Mouse (Mus musculus): ENCODE data around the gene Thsd1. TPM values are rescaled to one million over a fixed set of nuclear protein-coding genes. Genes with fewer than 3 reads are reported as not detected.

The Thsd1 gene
- polyA plus RNA-seq, 1 experiment from 2014 or later, result 7.3 TPM

- no peaks in the 10 kb centered on the region for H3K4me1 ChIP-seq (ENCODE audit: control insufficient read depth, insufficient read depth, low read length)
- WGBS, result 65% methylated on average over 12 of the region's 12 CpGs
- H3K27me3 ChIP-seq (ENCODE audit: control insufficient read depth, insufficient read depth, low read depth, low read length), result no peaks in the 10 kb centered on the region
- H3K36me3 ChIP-seq (ENCODE audit: control insufficient read depth, insufficient read depth, low read length), result 0 out of 2 replicates have a peak, but pooled peaks cover 4% of the 10 kb centered on the region
- no peak overlapping the region for H3K9ac ChIP-seq (ENCODE audit: low read depth, low read length)
- no peak for ATAC-seq
- H3K4me3 ChIP-seq (ENCODE audit: low read depth, low read length), result no peak overlapping the region
- no peak overlapping the region for H3K27ac ChIP-seq (ENCODE audit: low read length)
- H3K9me3 ChIP-seq (replicated peaks; ENCODE audit: control insufficient read depth, low read length, poor library complexity, severe bottlenecking), result no peaks in the 10 kb centered on the region
- H3K4me2 ChIP-seq (ENCODE audit: low read length), result no peak overlapping the region
These were observed 32.4 kb downstream of the Thsd1 start for GRCm38 (mm10) chr8:22259531-22259930.

DNA sequence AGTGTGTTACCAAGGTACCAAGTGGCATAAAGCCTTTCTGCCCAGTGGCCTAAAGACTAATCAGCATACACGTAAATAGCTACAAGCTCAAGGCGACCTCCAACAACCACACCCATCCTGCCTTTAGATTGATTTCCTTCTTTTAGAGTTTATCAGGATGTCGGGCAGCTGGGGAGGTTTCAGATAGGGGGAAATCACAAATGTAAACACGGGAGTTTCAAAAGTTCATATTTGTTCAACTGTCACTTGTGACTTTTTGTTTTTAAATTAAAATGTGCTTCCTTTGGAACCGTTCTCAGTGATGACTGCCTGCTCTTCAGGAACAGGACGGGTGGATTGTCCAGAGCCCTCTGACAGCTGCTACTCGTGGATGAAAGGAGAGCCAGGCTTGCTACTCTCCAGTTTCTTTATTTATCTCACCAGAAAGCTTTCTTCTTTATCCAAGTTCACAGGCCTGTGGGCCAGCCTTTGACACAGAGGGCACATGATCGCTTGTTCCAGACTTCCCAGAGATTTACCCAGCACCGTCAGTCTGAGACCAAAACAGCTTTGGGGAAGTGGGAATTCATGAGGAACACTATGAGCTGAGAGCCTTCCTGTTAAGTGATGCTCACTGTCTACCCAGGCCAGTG lies 33.1 kb downstream of the Thsd1 start:
- 48% methylated on average over 9 of the region's 9 CpGs for WGBS

GRCm38 (mm10) chr8:22262267-22262666 lies 35.2 kb downstream of the Thsd1 start:
- Histone ChIP-seq H3K27me3 (ENCODE audit: control insufficient read depth, insufficient read depth, low read depth, low read length) (no peaks in the 10 kb centered on the region), H3K4me3 (ENCODE audit: low read depth, low read length) (no peak overlapping the region), H3K4me2 (ENCODE audit: low read length) (no peak overlapping the region), H3K27ac (ENCODE audit: low read length) (no peak overlapping the region), H3K9ac (ENCODE audit: low read depth, low read length) (no peak overlapping the region), H3K4me1 (ENCODE audit: control insufficient read depth, insufficient read depth, low read length) (no peaks in the 10 kb centered on the region), H3K9me3 (replicated peaks; ENCODE audit: control insufficient read depth, low read length, poor library complexity, severe bottlenecking) (no peaks in the 10 kb centered on the region), H3K36me3 (ENCODE audit: control insufficient read depth, insufficient read depth, low read length) (0 out of 2 replicates have a peak, but pooled peaks cover 4% of the 10 kb centered on the region)
- ATAC-seq, result no peak
- 90% methylated on average over 3 of the region's 3 CpGs for WGBS

More for the DNA sequence above, 33.1 kb downstream of the Thsd1 start:
- Histone ChIP-seq H3K4me1 (ENCODE audit: control insufficient read depth, insufficient read depth, low read length) (no peaks in the 10 kb centered on the region), H3K27me3 (ENCODE audit: control insufficient read depth, insufficient read depth, low read depth, low read length) (no peaks in the 10 kb centered on the region), H3K4me2 (ENCODE audit: low read length) (no peak overlapping the region), H3K27ac (ENCODE audit: low read length) (no peak overlapping the region), H3K36me3 (ENCODE audit: control insufficient read depth, insufficient read depth, low read length) (0 out of 2 replicates have a peak, but pooled peaks cover 4% of the 10 kb centered on the region), H3K4me3 (ENCODE audit: low read depth, low read length) (no peak overlapping the region), H3K9ac (ENCODE audit: low read depth, low read length) (no peak overlapping the region), H3K9me3 (replicated peaks; ENCODE audit: control insufficient read depth, low read length, poor library complexity, severe bottlenecking) (no peaks in the 10 kb centered on the region)
- no peak for ATAC-seq

- Histone ChIP-seq H3K36me3 (ENCODE audit: control insufficient read depth, insufficient read depth, low read length) (no peaks in the 10 kb centered on the region), H3K27ac (ENCODE audit: low read length) (no peak overlapping the region), H3K4me2 (ENCODE audit: low read length) (no peak overlapping the region), H3K27me3 (ENCODE audit: control insufficient read depth, insufficient read depth, low read depth, low read length) (no peaks in the 10 kb centered on the region), H3K4me1 (ENCODE audit: control insufficient read depth, insufficient read depth, low read length) (no peaks in the 10 kb centered on the region), H3K4me3 (ENCODE audit: low read depth, low read length) (no peak overlapping the region), H3K9ac (ENCODE audit: low read depth, low read length) (no peak overlapping the region), H3K9me3 (replicated peaks; ENCODE audit: control insufficient read depth, low read length, poor library complexity, severe bottlenecking) (no peaks in the 10 kb centered on the region)
- ATAC-seq, result no peak
- 68% methylated on average over 6 of the region's 6 CpGs for WGBS
These were observed 37.2 kb downstream of the Thsd1 start for GRCm38 (mm10) chr8:22264292-22264691.

- no peaks in the 10 kb centered on the region for H3K27me3 ChIP-seq (ENCODE audit: control insufficient read depth, insufficient read depth, low read depth, low read length)
- H3K4me1 ChIP-seq (ENCODE audit: control insufficient read depth, insufficient read depth, low read length), result no peaks in the 10 kb centered on the region
- no peaks in the 10 kb centered on the region for H3K9me3 ChIP-seq (replicated peaks; ENCODE audit: control insufficient read depth, low read length, poor library complexity, severe bottlenecking)
- no peak overlapping the region for H3K9ac ChIP-seq (ENCODE audit: low read depth, low read length)
- H3K4me3 ChIP-seq (ENCODE audit: low read depth, low read length), result no peak overlapping the region
- no peak for ATAC-seq
- 85% methylated on average over 6 of the region's 6 CpGs for WGBS
- H3K27ac ChIP-seq (ENCODE audit: low read length), result no peak overlapping the region
- no peak overlapping the region for H3K4me2 ChIP-seq (ENCODE audit: low read length)
- no peaks in the 10 kb centered on the region for H3K36me3 ChIP-seq (ENCODE audit: control insufficient read depth, insufficient read depth, low read length)
These were observed 37.7 kb downstream of the Thsd1 start for GRCm38 (mm10) chr8:22264787-22265186.

DNA sequence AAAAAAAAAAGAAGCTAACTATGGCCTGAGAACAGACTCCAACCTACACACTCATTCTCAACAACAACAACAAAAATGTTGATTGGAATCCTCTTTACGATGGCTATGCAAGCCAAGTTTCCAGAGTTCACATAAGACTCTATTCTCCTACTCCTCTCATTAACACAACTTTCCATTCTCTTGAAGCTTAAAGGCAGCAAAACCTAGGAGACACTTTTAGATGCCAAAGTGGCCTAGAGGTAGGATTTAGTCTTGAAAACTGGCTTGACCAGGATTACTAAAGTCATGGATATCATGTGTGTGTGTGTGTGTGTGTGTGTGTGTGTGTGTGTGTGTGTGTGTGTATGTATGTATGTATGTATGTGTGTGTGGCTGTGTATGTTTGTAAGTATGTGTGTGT lies 38.1 kb downstream of the Thsd1 start:
- Histone ChIP-seq H3K4me1 (ENCODE audit: control insufficient read depth, insufficient read depth, low read length) (no peaks in the 10 kb centered on the region), H3K4me2 (ENCODE audit: low read length) (no peak overlapping the region), H3K9me3 (replicated peaks; ENCODE audit: control insufficient read depth, low read length, poor library complexity, severe bottlenecking) (no peaks in the 10 kb centered on the region), H3K27ac (ENCODE audit: low read length) (no peak overlapping the region), H3K36me3 (ENCODE audit: control insufficient read depth, insufficient read depth, low read length) (no peaks in the 10 kb centered on the region), H3K27me3 (ENCODE audit: control insufficient read depth, insufficient read depth, low read depth, low read length) (no peaks in the 10 kb centered on the region), H3K4me3 (ENCODE audit: low read depth, low read length) (no peak overlapping the region), H3K9ac (ENCODE audit: low read depth, low read length) (no peak overlapping the region)
- no peak for ATAC-seq
- whole genome bisulfite sequencing, result 93% methylated on average over 1 of the region's 1 CpGs

DNA sequence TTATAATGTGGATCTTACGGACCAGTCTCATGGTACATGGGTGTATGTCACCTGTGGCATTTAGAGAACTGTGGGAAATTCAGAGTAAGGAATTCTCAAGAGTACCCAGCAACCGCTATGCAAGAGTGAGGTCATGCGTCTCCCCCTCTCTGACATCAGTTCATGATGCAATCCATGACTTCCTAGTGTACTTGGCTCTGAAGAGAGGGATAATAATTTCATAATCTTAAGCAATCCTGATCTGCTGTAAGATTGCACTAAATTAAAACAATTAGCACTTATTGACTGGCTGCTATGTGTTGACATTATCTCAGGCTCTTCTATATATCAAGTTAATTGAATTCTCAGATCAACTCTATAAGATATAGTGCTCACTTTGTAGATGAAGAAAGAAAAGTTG lies 39.7 kb downstream of the Thsd1 start:
- Histone ChIP-seq H3K4me2 (ENCODE audit: low read length) (no peak overlapping the region), H3K36me3 (ENCODE audit: control insufficient read depth, insufficient read depth, low read length) (no peaks in the 10 kb centered on the region), H3K9ac (ENCODE audit: low read depth, low read length) (no peak overlapping the region), H3K4me1 (ENCODE audit: control insufficient read depth, insufficient read depth, low read length) (no peaks in the 10 kb centered on the region), H3K4me3 (ENCODE audit: low read depth, low read length) (no peak overlapping the region), H3K27me3 (ENCODE audit: control insufficient read depth, insufficient read depth, low read depth, low read length) (no peaks in the 10 kb centered on the region), H3K27ac (ENCODE audit: low read length) (no peak overlapping the region), H3K9me3 (replicated peaks; ENCODE audit: control insufficient read depth, low read length, poor library complexity, severe bottlenecking) (no peaks in the 10 kb centered on the region)
- ATAC-seq, result no peak
- WGBS, result 92% methylated on average over 3 of the region's 3 CpGs

GRCm38 (mm10) chr8:22273142-22273541 lies 46.0 kb downstream of the Thsd1 start:
- WGBS, result 95% methylated on average over 3 of the region's 3 CpGs
- no peak overlapping the region for H3K27ac ChIP-seq (ENCODE audit: low read length)
- no peaks in the 10 kb centered on the region for H3K4me1 ChIP-seq (ENCODE audit: control insufficient read depth, insufficient read depth, low read length)
- no peaks in the 10 kb centered on the region for H3K27me3 ChIP-seq (ENCODE audit: control insufficient read depth, insufficient read depth, low read depth, low read length)
- no peaks in the 10 kb centered on the region for H3K9me3 ChIP-seq (replicated peaks; ENCODE audit: control insufficient read depth, low read length, poor library complexity, severe bottlenecking)
- ATAC-seq, result no peak
- no peaks in the 10 kb centered on the region for H3K36me3 ChIP-seq (ENCODE audit: control insufficient read depth, insufficient read depth, low read length)
- no peak overlapping the region for H3K4me3 ChIP-seq (ENCODE audit: low read depth, low read length)
- H3K9ac ChIP-seq (ENCODE audit: low read depth, low read length), result no peak overlapping the region
- H3K4me2 ChIP-seq (ENCODE audit: low read length), result no peak overlapping the region

DNA sequence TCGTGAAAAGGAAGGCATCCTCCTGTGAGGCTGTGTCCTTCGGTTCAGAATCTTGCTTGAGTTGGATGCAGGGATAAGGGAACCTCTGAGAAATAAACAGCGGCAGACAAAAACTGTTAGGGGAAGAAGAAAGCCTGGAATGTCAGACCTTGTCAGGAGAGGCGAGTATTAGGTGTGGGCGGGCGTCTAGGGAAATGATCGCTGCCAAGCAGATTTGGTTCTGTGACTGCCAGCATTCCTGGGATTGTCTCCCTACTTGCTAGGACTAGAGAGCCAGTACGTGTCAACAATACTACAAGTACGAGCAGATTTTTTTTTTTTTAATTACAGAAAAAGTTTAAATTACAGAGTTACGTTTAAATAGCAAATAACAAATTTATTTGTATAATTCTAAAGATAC lies 47.5 kb downstream of the Thsd1 start:
- Histone ChIP-seq H3K27ac (ENCODE audit: low read length) (no peak overlapping the region), H3K9me3 (replicated peaks; ENCODE audit: control insufficient read depth, low read length, poor library complexity, severe bottlenecking) (no peaks in the 10 kb centered on the region), H3K4me3 (ENCODE audit: low read depth, low read length) (no peak overlapping the region), H3K27me3 (ENCODE audit: control insufficient read depth, insufficient read depth, low read depth, low read length) (no peaks in the 10 kb centered on the region), H3K9ac (ENCODE audit: low read depth, low read length) (no peak overlapping the region), H3K4me1 (ENCODE audit: control insufficient read depth, insufficient read depth, low read length) (no peaks in the 10 kb centered on the region), H3K4me2 (ENCODE audit: low read length) (no peak overlapping the region), H3K36me3 (ENCODE audit: control insufficient read depth, insufficient read depth, low read length) (no peaks in the 10 kb centered on the region)
- 74% methylated on average over 10 of the region's 10 CpGs for WGBS
- no peak for ATAC-seq
